Mouse (Mus musculus) spleen, embryonic (tissue): Measurements from ENCODE around the gene Ctnnd2.

Experiments
- CTCF ChIA-PET: fragments of 350-600 bp; sonication (Branson Sonifier 250); formaldehyde crosslinking; loops from one replicate; lab custom pipeline; 2022; lab: Charles Lee

Ctnnd2 gene

DNA sequence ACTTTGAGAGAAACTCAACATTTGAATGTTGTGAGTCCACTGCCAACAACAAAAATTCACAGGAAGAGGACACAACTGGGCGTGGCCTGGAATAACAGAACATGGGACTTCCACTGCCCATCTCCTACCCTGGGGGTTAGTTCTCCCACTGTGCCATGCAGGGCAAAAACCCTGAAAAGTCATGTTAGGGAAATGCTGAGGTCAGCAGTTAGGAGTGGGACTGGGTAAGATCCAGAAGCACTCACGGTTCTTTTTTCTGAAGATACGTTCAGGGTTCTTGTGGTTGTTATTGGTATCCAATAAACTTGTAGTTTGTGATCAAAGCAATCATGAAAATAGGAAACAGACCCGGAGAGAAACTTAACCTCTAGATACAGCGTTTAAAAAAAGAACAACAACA is 695.0 kb downstream of the Ctnnd2 start:
- CTCF ChIA-PET, result no interaction called here

GRCm38 (mm10) chr15:30869673-30870512 is 697.5 kb downstream of the Ctnnd2 start:
- CTCF ChIA-PET, result no interaction called here

DNA sequence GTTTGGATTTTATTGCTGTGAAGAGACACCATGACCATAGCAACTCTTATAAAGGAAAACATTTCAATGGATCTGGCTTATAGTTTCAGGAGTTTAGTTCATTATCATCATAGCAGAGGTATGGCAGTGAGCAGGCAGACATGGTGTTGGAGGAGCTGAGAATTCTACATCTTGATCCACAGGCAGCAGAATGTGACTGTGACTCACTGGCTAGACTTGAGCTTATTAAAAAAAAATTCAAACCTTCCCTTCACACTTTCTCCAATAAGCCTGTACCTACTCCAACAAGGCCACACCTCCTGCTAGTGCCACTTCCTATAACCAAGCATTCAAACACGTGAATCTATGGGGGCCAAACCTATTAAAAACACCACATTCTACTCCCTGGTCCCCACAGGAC is 703.1 kb downstream of the Ctnnd2 start:
- CTCF ChIA-PET, result no interaction called here

DNA sequence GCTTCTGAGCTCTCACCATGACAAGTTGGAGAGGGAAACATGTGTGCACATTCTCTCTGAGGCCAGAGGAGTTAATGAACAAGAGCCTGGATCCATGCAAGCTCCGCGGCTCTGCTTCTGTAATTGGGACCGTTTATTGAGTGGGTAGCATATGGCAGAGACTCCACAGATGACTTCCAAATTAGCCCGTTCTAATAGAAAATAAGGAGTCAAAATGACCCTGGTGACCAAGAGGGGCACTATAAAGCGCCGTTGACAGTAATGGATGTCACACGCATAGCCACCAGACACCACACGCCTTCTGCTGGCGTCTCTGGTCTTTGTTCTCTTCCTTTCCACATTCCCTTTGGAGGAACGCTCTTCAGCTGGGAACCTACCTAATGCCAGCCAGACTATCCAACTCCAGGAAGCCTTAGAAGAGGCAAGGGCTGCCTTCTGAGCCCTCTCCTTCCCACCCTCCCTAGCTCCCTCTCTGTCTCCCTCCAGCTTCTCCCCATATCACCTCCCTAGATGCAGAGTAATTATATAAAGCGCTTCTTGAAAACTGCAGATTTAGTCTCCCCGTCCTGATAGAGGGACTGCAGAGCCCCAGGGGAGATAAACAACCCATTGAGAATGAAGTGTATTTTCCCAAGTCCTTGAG is 712.4 kb downstream of the Ctnnd2 start:
- CTCF ChIA-PET, result no interaction called here

- CTCF ChIA-PET, result no interaction called here
Observed at GRCm38 (mm10) chr15:30885410-30885809, 713.0 kb downstream of the Ctnnd2 start.

- CTCF ChIA-PET, result no interaction called here
Observed at GRCm38 (mm10) chr15:30887559-30887958, 715.2 kb downstream of the Ctnnd2 start.

DNA sequence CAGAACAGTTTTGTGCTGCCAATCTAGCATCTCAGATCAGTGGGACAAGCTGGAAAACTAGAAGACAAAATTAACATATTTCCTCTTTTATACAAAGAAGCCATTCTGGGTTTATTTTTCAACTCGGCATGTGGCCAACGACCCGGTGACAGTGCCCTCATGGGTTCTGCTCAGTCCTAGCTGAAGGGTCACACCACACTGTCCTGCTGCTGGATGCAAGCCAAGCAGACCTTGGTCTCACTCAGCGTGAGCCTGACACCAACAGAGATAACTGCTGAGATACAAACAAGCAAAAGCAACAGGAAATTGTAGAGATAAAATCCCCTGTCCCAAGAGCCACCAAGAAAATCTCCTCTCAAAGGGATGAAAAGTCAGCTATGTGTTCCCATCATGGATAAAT is 719.6 kb downstream of the Ctnnd2 start:
- CTCF ChIA-PET, result no interaction called here

DNA sequence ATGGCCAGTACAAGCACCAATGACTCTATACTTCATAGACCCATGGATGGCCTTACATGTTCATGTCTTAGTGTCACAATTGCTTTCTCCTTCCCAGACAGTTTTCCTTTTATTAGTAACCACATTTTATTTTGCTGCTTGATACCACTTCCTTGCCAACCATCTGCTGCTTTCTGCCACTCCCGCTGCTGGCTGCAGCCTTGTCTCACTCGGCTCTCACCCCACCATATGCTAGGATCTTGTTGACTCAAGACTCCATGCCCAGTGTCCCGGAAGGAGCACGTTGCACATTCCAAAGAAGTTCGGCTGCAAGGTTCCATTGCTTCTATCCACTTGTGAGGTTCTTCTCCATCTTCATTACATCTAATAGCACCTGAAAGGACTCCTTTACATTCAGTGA is 722.7 kb downstream of the Ctnnd2 start:
- CTCF ChIA-PET, result no interaction called here

GRCm38 (mm10) chr15:30897342-30897741 is 724.9 kb downstream of the Ctnnd2 start:
- CTCF ChIA-PET, result no interaction called here

- CTCF ChIA-PET, result no interaction called here
Observed at GRCm38 (mm10) chr15:30908027-30908426, 735.6 kb downstream of the Ctnnd2 start.

DNA sequence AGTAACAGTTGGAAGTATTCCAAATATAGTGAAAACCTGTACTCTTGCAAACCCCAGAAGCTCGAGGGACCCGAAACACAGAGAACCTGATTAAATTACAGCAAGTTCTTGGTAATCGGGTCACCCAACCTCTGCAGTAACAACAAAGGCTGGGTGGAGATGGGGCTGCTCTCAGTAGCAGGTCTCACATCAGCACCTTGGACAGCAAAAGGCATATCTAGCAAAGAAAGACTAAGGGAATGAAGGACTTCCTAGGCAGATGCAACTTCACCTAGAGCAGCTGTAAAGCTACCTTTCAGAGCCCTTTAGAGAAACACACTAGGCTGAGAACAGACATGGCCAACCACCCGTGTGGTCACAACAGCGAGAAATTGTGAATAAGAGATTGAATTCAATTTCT is 741.0 kb downstream of the Ctnnd2 start:
- CTCF ChIA-PET, result no interaction called here

GRCm38 (mm10) chr15:30925838-30926237 is 753.4 kb downstream of the Ctnnd2 start:
- CTCF ChIA-PET, result no interaction called here

DNA sequence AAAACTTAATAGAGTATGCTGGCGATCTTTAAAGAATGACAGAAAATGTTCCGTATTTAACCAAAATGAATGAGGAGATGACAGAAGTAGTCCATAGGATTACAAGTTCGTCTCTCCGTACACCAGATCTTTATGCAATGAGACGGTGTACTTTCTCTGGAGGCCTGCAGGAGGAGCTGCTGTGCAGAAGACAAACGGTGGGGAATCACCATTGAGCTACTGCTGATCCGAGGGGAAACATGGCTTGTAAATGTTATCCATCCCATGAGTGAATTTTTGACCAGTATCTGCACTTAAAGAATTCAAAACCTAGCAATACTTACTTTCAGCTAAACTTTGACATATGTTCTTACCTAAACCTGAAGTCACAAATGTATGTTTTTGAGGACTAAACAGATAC is 755.2 kb downstream of the Ctnnd2 start:
- CTCF ChIA-PET, result no interaction called here

DNA sequence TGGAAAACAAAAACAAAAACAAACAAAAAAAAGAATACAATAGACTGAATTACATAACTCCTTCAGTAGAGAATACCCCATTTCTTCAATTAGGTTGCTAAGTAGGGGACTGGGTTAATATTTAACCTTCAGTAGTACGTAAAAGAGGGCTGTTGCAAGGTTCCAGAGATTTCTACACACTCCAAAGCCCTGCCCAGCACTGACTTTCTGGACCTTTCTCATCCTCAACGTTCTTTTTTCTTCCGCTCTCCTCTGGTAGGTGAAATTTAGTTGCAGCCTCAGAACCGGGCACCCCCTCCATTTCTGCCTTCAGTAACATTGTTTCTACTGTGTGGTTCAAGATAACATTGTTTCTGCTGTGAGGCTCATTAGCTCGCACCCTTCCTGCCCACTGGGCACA is 759.5 kb downstream of the Ctnnd2 start:
- CTCF ChIA-PET, result no interaction called here

- CTCF ChIA-PET, result no interaction called here
Observed at GRCm38 (mm10) chr15:30945863-30946262, 773.5 kb downstream of the Ctnnd2 start.

GRCm38 (mm10) chr15:30958513-30958912 is 786.1 kb downstream of the Ctnnd2 start:
- CTCF ChIA-PET, result no interaction called here

DNA sequence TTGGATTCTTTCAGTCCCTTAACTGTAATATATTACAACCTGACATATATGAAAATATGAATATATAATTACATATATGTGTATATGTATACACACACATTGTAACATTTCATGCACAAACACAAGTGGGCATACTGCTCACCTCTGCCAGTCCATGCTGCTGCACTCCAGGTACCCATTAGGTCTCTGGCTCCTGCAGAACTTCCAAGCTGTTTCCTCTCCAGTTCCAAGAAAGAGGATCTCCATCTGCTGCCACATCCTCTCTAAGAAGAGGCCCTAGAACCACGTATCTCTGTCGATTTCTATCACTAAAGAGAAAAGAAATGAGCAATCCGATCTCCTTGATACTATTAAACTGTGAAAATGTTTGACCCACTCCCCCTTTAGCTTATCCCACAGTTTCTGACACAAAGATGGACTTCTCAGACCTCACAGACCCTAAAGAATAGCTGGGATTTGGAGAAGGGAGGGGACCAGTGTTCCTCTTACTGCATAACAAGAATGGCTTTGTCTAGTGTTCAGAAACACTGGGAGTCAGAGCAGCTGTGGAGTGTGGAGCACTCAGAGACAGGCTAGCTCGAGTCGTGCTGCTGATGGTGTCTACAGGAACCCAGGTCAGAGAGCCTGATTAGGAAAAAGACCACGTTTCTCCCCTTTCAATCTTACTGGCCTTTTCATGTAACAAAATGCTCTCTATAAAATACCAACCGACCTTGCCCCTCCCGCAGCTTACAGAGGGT is 790.2 kb downstream of the Ctnnd2 start:
- CTCF ChIA-PET, result no interaction called here

- CTCF ChIA-PET, result no interaction called here
Observed at GRCm38 (mm10) chr15:30964046-30964445, 791.7 kb downstream of the Ctnnd2 start.

GRCm38 (mm10) chr15:30964865-30965679 is 792.7 kb downstream of the Ctnnd2 start:
- CTCF ChIA-PET, result no interaction called here

GRCm38 (mm10) chr15:30966826-30967225 is 794.4 kb downstream of the Ctnnd2 start:
- CTCF ChIA-PET, result no interaction called here

- CTCF ChIA-PET, result no interaction called here
Observed at GRCm38 (mm10) chr15:30974436-30974835, 802.0 kb downstream of the Ctnnd2 start.
